Mouse (Mus musculus) erythroid progenitor cell, adult 5-6 weeks (primary cell): ENCODE data around the gene Spns1. TPM values are rescaled to one million over a fixed set of nuclear protein-coding genes. Genes with fewer than 3 reads are reported as not detected.
A peak's percentile ranks its signal among the peaks of the same experiment; 100 is the strongest.

Experiments
- ATAC-seq: replicated peaks from 2 replicates; pipeline ENCODE4 v1.8.0; 2016; ENCODE audit warnings: moderate number of reproducible peaks, mild to moderate bottlenecking, moderate TSS enrichment, inconsistent platforms; ENCODE audit not compliant: poor library complexity, low FRiP score, severe bottlenecking
- total RNA-seq, 2 experiments: library from RNA; stranded (forward) in 1 of 2; stranded (reverse) in 1 of 2; fragments of 150-400 nt in 1 of 2; fragments of 186-747, 209-891 nt in 1 of 2; gene quantifications; 2 replicates each; pipeline versions ENCODE4 v1.2.3 to v1.2.4; 2015 to 2017; ENCODE audit warnings: low replicate concordance in 2 of 2

The Spns1 gene
- total RNA-seq, 2 experiments from 2014 or later, result 3.1 to 8.0 TPM

- ATAC-seq, result no peak
These were observed 2.7 kb downstream of the Spns1 start for GRCm38 (mm10) chr7:126374526-126374925.

DNA sequence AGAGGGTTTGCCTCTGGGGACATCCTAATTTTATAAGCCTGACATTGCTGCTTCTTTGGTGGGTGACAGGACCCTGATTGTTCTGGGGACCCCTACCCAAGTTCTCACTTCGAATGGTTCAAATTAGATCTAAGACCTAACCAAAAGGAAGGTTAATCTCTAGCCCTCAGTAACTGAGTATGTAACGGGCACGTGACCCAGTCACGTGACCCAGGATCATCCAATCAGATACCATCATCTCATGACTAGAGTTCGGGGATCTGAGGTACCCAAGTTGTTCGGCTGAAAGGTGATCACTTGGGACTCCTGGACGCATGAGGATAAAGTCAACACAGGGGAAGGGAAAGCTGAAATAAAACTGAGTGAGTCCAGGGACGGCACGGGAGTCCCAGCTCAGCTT lies 4.2 kb downstream of the Spns1 start:
- ATAC-seq, result no peak

- ATAC-seq, result no peak
These were observed 7.9 kb downstream of the Spns1 start, which contains the start of gene Lat for GRCm38 (mm10) chr7:126369393-126369792. Gene Lat, minus strand, starts transcription at chr7:126369570.

- ATAC-seq, result no peak
These were observed 8.9 kb downstream of the Spns1 start for GRCm38 (mm10) chr7:126368367-126368766.

GRCm38 (mm10) chr7:126367636-126368035 lies 9.6 kb downstream of the Spns1 start:
- no peak for ATAC-seq

GRCm38 (mm10) chr7:126363038-126363437 lies 14.2 kb downstream of the Spns1 start:
- no peak for ATAC-seq

GRCm38 (mm10) chr7:126359049-126359448 lies 18.2 kb downstream of the Spns1 start:
- ATAC-seq, result no peak

- no peak for ATAC-seq
These were observed 18.8 kb downstream of the Spns1 start for GRCm38 (mm10) chr7:126358413-126358812.

- no peak for ATAC-seq
These were observed 19.4 kb downstream of the Spns1 start for GRCm38 (mm10) chr7:126357838-126358237.

GRCm38 (mm10) chr7:126356793-126357591 lies 20.3 kb downstream of the Spns1 start:
- peak; percentile 65 for ATAC-seq

DNA sequence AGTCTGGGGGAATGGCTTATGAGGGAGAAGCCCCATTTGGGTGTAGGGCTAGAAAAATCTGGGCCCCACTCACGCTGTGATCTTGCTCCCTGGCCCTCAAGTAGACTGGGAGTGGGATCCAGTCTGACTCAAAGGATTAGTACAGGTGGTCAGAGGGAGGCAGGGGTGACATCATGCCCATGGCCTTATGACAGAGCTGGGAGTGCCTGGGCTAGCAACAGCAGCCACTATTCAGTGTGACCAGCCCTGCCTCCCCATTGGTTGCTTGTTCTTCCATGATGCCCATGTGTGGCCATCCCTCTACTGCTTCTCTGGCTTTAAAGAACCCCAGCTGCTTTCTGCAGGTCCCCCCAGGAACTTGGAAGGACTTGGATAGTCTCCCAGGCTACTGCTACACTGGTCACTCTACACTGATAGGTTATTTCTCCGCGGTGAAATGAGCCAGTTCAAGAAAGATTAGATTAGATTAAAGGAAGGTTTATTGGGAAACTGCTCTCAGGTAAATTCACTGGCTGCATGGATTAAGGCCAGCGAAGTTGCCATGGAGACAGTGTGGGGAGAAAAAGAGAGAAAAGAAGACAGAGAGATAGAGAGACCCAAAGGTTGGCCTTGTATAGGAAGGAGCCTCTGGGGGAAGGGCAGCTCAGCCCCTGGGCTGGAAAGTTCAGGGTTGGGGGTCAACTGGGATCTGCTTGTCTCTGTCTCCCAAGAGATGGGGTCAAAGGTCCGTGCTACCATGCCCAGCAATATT lies 21.2 kb downstream of the Spns1 start:
- ATAC-seq, result no peak

DNA sequence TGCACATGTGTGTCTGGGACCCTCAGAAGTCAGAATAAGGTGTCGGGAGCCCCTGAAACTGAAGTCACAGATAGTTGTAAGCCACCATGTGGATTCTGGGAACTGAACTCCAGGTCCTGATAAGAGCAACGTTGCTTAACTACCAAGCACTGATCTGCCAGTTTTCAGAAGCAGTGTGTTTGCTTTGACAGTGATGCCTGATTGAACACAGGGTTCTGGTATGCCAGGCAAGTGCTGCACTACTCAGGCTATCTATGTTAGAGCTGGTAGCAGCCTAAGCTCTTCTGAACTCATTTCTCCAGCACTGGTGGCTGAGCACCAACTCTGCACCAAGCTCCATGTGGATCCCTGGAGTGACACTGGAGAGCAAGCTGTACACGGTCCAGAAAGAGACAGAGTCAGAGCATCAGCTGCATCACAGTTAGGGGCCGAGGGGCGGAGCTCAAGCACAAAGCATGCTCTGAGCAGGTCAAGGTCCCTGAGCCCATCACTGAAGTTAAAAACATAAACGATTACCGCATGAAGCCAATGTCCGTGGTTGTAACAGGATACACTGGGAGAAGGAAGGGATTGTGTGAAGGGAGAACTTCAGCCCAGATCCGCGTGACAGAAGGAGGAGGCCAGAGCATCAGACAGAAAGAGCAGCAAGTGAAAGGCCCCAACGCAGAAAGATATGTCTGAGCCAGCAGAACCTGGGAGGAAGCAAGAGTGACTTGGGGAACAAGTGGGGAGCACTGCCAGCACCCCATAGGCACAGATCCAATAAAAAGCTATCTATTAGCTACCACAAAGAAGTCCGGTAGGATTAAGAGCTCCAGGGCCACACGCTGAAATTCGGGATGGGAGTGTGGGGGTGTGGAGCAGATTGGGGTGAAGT lies 22.3 kb downstream of the Spns1 start:
- ATAC-seq, result no peak

DNA sequence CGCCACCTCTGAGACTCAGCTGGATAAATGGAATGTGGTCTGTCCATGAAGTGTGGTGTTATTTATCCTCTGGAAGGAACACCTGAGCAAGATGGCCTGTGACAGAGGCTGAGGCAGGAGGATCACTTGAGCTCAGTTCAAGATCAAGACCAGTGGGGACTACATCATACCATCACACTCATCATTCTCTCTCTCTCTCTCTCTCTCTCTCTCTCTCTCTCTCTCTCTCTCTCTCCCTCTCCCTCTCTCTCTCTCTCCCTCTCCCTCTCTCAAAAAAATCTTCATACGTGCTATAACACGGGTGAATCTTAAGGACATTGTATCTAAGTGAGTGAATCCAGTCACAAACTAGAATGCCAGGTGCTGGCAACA lies 23.3 kb downstream of the Spns1 start:
- ATAC-seq, result no peak

DNA sequence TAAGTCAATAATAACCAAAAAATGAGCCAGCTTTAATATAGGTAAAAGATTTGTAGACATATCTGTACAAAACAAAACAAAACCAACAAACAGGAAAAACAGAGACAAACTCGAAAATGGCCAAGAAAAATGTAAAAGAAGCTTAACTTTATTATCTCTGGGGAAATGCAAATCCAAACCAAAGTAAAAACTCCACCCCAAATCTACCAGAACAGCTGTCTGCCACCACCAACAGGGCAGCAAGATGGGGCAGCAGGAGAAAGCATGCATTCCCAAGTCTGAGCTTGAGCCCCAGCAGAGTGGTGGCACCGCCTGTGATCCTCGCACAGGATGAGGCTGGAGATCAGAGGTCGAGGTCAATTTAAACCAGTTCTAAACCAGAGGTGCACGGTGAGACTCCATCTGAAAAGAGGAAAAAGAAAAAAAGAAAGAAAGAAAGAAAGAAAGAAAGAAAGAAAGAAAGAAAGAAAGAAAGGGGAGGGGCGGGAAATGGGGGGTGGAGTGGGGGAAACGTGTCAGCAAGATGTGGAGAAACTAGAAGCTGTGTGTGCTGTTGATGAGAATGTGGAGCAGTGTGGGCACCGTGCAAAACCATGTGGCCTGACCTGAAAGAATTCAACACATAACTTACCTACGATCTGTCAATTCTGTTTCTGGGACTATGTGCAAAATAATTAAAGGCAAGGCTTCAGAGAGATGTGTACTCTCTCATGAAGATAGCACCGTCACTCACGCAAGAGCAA lies 23.8 kb downstream of the Spns1 start:
- no peak for ATAC-seq

DNA sequence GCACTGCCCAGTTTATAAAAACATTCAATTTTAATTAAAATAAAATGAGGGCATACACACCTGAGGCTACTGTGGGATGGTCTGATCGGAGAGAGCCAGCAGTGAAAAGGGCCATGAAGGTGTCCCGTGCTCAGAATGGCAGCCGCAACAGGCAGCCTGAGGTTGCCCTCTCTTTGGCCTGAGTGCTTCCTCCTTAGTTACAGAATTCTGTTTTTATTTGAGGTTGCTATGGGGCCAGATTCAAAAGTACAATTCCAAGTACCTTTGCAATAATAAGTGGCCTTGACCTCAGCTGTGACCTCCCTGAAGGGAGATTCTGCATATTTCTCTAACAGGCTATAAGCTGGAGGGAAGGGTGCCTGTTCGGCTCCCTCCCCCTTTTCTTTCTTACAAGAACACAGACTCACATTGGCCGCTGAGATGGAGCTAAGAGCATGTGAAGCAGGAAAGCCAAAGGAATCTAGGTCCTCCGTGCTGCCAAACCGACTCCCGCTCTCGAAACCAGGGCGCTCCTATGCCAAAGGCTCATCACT lies 25.8 kb downstream of the Spns1 start:
- ATAC-seq, result no peak

GRCm38 (mm10) chr7:126350748-126351418 lies 26.4 kb downstream of the Spns1 start:
- no peak for ATAC-seq

- ATAC-seq, result no peak
These were observed 29.0 kb downstream of the Spns1 start for GRCm38 (mm10) chr7:126348293-126348692.

GRCm38 (mm10) chr7:126347098-126347497 lies 30.2 kb downstream of the Spns1 start:
- ATAC-seq, result no peak

DNA sequence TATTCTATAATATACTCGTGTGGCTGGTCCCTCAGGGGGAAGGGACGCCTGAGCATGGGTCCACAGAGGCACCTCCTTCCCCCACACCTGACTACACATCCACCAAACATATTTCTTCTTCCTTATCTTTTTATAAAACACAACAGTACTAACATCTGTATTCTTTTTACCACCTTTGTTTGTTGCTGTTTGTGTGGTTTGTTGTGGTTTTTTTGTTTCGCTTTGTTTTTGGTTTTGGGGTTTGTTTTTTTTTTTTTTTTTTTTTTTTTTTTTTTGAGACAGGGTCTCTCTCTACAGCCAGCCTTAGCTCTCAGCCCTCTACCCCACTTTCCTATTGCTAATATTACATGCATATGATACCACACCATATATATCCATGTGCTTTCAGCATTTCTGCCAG lies 31.3 kb downstream of the Spns1 start:
- ATAC-seq, result no peak
